Mouse (Mus musculus): ENCODE data around the gene Minpp1.

DNA sequence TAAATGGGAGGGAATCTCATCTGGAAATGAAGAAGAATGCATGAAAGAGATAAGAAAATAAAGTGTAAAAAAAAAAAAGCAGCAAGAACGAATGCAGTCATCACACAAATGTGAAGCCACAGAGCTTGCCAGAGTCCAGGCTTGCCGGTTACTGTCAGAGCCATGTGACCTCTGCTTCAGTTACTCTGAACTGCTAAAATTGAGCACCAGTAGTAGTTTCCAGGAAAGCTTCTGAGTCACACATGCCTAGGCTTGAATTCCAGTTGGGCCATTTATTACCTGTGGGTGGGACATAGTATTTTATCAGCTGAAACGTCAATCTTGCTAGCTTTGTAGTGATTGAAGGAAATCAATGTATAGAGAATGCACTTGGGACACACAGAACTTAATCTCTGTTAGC, 61.8 kb downstream of the Minpp1 start:
- TF ChIP-seq CTCF (conservative IDR thresholded peaks at IDR 0.05; ENCODE audit: low read length) (no peak), NANOG (IDR thresholded peaks at IDR 0.05; ENCODE audit: borderline replicate concordance, low read length) (no peak)

Data from E14TG2a.4 (cell line).